Mouse (Mus musculus) T-helper 17 cell (primary cell): Measurements from ENCODE around the gene Kcnq5.
"Not testable (repeated sequence)": the region's sequence is repeated elsewhere in the genome, so short reads cannot be mapped to it uniquely, and the experiment has no call there.

Experiments
- in situ Hi-C, 2 experiments: fragments of 300-600 bp; cut with MboI, MseI; formaldehyde crosslinking; loops; 1 replicate in 1 of 2; 2 replicates in 1 of 2; pipeline ENCODE4 v1.15.1; 2025; ENCODE audit warnings: high pct_unique_total_duplicates in 2 of 2

Gene Kcnq5

DNA sequence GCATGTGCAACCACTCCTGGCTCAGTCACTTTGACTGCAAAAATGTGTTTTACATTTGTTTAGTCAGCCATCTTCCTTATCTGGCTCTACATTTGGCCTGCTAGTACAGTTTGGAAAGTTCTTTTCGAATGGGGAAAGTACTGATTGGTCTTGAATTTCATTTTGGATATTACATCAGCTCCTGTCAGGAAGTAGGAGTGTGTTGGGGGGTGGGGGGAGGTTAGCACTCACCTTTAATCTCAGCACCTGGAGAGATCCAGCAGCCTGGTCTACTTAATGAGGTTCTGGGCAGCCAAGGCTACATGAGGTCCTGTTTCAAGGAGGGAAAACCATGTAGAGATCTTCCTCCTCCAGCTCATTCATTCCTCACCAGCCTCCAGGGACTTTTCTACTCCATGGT lies 578.5 kb downstream of the Kcnq5 start, which contains the start of gene Khdc1b:
TSS of gene Khdc1b (plus strand) at position 301 of the 400 bp plus-strand sequence.
- in situ Hi-C loops = loop anchor here in 1 of 2 experiments (10.0 to 25.0 kb wide), 2 partner anchors 1652 to 1771 kb away; no protein-coding TSS in a partner anchor

DNA sequence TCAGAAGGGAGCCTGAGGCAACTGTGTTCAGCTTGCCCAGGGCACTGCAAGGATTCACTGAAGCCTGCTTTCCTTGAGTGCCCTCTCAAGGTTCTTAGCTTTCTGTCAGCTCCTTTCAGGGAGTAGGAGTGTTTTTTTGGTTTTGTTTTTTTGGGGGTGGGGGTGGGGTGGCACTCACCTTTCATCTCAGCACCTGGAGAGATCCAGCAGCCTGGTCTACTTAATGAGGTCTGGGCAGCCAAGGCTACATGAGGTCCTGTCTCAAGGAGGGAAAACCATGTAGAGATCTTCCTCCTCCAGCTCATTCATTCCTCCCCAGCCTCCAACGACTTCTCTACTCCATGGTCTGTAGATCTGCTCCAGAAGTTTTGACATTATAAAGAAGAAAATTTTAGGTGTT lies 593.7 kb downstream of the Kcnq5 start, which contains the start of gene Khdc1c:
TSS of gene Khdc1c (plus strand) at position 301 of the 400 bp plus-strand sequence.
- in situ Hi-C loops = not testable (repeated sequence)

DNA sequence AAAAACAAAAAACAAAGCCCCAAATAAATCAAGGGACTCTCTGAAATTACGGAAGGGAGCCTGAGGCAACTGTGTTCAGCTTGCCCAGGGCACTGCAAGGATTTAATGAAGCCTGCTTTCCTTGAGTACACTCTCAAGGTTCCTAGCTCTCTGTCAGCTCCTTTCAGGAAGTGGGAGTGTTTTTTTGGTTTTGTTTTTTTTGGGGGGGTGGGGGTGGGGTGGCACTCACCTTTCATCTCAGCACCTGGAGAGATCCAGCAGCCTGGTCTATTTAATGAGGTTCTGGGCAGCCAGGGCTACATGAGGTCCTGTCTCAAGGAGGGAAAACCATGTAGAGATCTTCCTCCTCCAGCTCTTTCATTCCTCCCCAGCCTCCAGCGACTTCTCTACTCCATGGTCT lies 612.4 kb downstream of the Kcnq5 start, which contains the start of gene Khdc1a:
TSS of gene Khdc1a (plus strand) at position 301 of the 400 bp plus-strand sequence.
- in situ Hi-C loops = loop anchor here in 1 of 2 experiments (5.0 to 10.0 kb wide), 3 partner anchors 75 to 928 kb away; partner anchors contain the start of gene Il17a
